Mouse (Mus musculus) naive thymus-derived CD4-positive, alpha-beta T cell, adult 2 months (primary cell): ENCODE measurements around the gene Itih3.

Source experiments
- DNase-seq: peaks from one replicate; pipeline ENCODE4 v3.0.0-alpha.2; 2011; ENCODE audit warnings: low read depth

The Itih3 gene

GRCm38 (mm10) chr14:30902628-30903027 lies 20.9 kb downstream of the Itih3 start:
- DNase-seq: no peak

GRCm38 (mm10) chr14:30899972-30900371 lies 23.6 kb downstream of the Itih3 start:
- DNase-seq: no peak

- no peak for DNase-seq
Measured at GRCm38 (mm10) chr14:30888271-30888732, 35.3 kb downstream of the Itih3 start.

- no peak for DNase-seq
Measured at GRCm38 (mm10) chr14:30886204-30886603, 37.4 kb downstream of the Itih3 start, which contains the start of gene Itih4. Itih4 (plus strand) TSS chr14:30886476.

GRCm38 (mm10) chr14:30885298-30885697 lies 38.3 kb downstream of the Itih3 start:
- no peak for DNase-seq

- no peak for DNase-seq
Measured at GRCm38 (mm10) chr14:30881718-30882108, 41.8 kb downstream of the Itih3 start.

GRCm38 (mm10) chr14:30880811-30881717 lies 42.5 kb downstream of the Itih3 start:
- peak; percentile 15 for DNase-seq

GRCm38 (mm10) chr14:30880251-30880650 lies 43.3 kb downstream of the Itih3 start:
- DNase-seq: no peak

- DNase-seq: no peak
Measured at GRCm38 (mm10) chr14:30879794-30880193, 43.8 kb downstream of the Itih3 start.

- DNase-seq: no peak
Measured at GRCm38 (mm10) chr14:30878958-30879571, 44.5 kb downstream of the Itih3 start, which contains the start of gene Mustn1. Mustn1 (plus strand) TSS chr14:30879200.

- no peak for DNase-seq
Measured at GRCm38 (mm10) chr14:30877827-30878226, 45.7 kb downstream of the Itih3 start.

- DNase-seq: no peak
Measured at GRCm38 (mm10) chr14:30876451-30876850, 47.1 kb downstream of the Itih3 start.

GRCm38 (mm10) chr14:30875955-30876354 lies 47.6 kb downstream of the Itih3 start:
- no peak for DNase-seq

- DNase-seq: no peak
Measured at GRCm38 (mm10) chr14:30875130-30875865, 48.3 kb downstream of the Itih3 start.

- no peak for DNase-seq
Measured at GRCm38 (mm10) chr14:30874095-30874700, 49.4 kb downstream of the Itih3 start.

GRCm38 (mm10) chr14:30870206-30871147 lies 53.1 kb downstream of the Itih3 start:
- no peak for DNase-seq

- no peak for DNase-seq
Measured at GRCm38 (mm10) chr14:30869391-30869801, 54.2 kb downstream of the Itih3 start.

GRCm38 (mm10) chr14:30868826-30869225 lies 54.7 kb downstream of the Itih3 start:
- no peak for DNase-seq

GRCm38 (mm10) chr14:30867042-30867441 lies 56.5 kb downstream of the Itih3 start:
- peak; percentile 64 for DNase-seq

GRCm38 (mm10) chr14:30865311-30865710 lies 58.2 kb downstream of the Itih3 start:
- DNase-seq: no peak

- no peak for DNase-seq
Measured at GRCm38 (mm10) chr14:30862368-30862767, 61.2 kb downstream of the Itih3 start.
